Mouse (Mus musculus) MEL (cell line): Measurements from ENCODE around the gene Cobll1.

Experiments
- CTCF ChIP-seq, 3 experiments: IDR thresholded peaks in 2 of 3; conservative IDR thresholded peaks in 1 of 3; 2 replicates each; pipeline ENCODE4 v1.5.1; 2011 to 2012; ENCODE audit warnings: low read length in 3 of 3, low read depth in 2 of 3, mild to moderate bottlenecking in 2 of 3, improper control_type of control experiment in 1 of 3, inconsistent platforms in 1 of 3, mixed read lengths in 1 of 3, moderate library complexity in 1 of 3; ENCODE audit not compliant: control insufficient read depth in 1 of 3, insufficient read depth in 1 of 3, poor library complexity in 1 of 3, severe bottlenecking in 1 of 3
- POLR2A ChIP-seq, 2 experiments: IDR thresholded peaks; 2 replicates each; pipeline ENCODE4 v1.6.1; 2011 to 2012; ENCODE audit warnings: low read length in 2 of 2, mild to moderate bottlenecking in 2 of 2, control low read depth in 1 of 2, improper control_type of control experiment in 1 of 2, low read depth in 1 of 2, moderate library complexity in 1 of 2; ENCODE audit not compliant: control insufficient read depth in 1 of 2, insufficient read depth in 1 of 2, poor library complexity in 1 of 2

DNA sequence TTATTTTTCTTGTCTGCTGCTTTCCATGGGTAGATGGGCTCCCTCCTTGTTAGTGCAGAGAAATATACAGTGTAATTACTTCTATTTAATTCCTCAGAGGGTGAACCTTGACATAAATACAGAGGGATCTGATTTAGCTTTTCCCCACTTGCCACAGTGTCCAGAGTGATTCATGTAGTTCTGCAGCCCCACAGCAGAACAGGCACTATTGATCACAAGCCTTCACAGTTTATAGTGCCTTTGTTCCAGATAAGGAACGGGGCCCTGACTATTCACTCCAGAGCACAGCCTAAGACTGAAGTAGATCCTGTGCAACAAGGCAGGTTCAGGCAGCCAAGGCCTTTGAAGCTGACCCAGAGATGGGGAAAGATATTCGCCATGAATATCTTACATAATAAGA is 10.4 kb upstream of the Cobll1 start:
- no peak for TF ChIP-seq CTCF (IDR thresholded peaks at IDR 0.05 in 2 of 3, conservative IDR thresholded peaks at IDR 0.05 in 1 of 3; ENCODE audit: control insufficient read depth in 1 of 3, insufficient read depth in 1 of 3, low read depth in 2 of 3, low read length in 3 of 3, poor library complexity in 1 of 3, severe bottlenecking in 1 of 3)
- TF ChIP-seq POLR2A (IDR thresholded peaks at IDR 0.05; ENCODE audit: control insufficient read depth in 1 of 2, insufficient read depth in 1 of 2, low read depth in 1 of 2, low read length in 2 of 2, poor library complexity in 1 of 2) = no peak
